Mouse (Mus musculus) heart, postnatal 10 days (tissue): Measurements from ENCODE around the gene Gcsh. TPM values are rescaled to one million over a fixed set of nuclear protein-coding genes. Genes with fewer than 3 reads are reported as not detected.
A peak's percentile ranks its signal among the peaks of the same experiment; 100 is the strongest.

Experiments used
- DNase-seq, 2 experiments: peaks; one replicate each; pipeline ENCODE4 v3.0.0; 2021
- intact Hi-C: fragments of 180-260 bp; cut with DNase I; formaldehyde crosslinking; loops from one replicate; pipeline ENCODE4 v1.15.1; 2025
- total RNA-seq, 2 experiments: library from RNA; stranded (reverse); gene quantifications; 2 replicates each; pipeline ENCODE4 v1.2.3; 2021

The Gcsh gene
- total RNA-seq, 2 experiments from 2014 or later: 37.2 to 39.5 TPM

DNA sequence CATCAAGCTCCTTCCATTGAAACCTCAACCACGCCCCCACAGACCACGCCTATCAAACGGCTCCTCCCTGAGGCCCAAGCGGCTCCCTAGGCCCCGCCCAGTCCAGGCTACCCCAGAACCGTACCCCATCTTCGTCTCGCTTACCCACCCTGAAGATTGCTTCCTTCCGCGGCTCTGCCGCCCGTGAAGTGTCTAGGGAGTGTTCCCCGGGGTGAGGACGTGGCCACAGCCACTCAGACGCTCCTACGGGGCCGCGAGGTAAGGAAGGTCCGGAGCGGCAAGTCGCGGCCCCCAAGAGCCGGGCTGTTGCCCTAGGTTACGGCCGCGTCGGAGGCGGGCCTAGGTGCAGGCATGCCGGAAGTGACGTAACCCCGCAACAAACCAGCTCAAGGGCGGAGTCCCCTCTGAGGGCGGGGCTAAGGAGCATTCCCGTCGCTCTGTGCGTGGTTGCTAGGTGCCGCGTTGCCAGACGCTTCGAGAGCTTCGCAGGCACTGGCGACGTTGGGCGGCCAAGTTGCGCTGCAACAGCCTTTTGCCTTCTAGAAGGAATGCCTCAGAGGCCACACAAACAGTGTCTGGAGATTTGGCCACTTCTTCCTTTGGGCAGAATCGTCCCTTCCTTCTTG, 14.6 kb downstream of the Gcsh start, which contains the start of gene 1700030J22Rik:
Gene 1700030J22Rik (minus strand): TSS at position 329 of the 626 bp plus-strand sequence.
- intact Hi-C loops: loop anchor here (1.0 to 2.0 kb wide), 2 partner anchors 35 to 58 kb away; partner anchors contain the start of genes Atmin, Cenpn and Cmc2
- peak; percentile 99 for DNase-seq

GRCm38 (mm10) chr8:116978052-116978451, 15.3 kb downstream of the Gcsh start:
- intact Hi-C loops: loop anchor here (2.0 kb wide), 1 partner anchor 57 kb away; the partner anchor contains the start of genes Cenpn and Cmc2

GRCm38 (mm10) chr8:116975606-116976005, 17.7 kb downstream of the Gcsh start:
- intact Hi-C loops: no loop called here
- DNase-seq: no peak

More at GRCm38 (mm10) chr8:116978052-116978451, 15.3 kb downstream of the Gcsh start:
- peak in 1 of 2 experiments; percentile 3 for DNase-seq

DNA sequence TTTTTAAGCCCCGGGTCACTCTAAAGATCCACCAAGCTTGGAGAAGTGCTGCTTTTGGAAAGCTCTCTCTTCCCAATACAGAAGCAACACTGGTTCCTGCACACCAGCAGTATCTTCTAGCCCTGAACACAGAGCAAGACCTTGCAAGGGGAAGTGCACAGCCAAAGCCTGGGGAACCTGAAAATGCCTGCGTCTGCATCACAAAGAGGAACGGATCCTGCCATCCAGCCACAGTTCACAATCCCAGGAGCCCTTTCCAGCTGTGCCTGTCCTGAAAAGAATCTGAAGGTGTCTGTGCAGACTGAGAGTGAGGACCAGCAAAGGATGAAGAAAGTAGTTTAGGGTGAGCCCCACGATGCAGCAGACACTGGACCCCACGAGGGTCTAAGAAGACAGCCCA, 18.3 kb downstream of the Gcsh start:
- peak in 1 of 2 experiments; percentile 3 for DNase-seq
- intact Hi-C loops: no loop called here

DNA sequence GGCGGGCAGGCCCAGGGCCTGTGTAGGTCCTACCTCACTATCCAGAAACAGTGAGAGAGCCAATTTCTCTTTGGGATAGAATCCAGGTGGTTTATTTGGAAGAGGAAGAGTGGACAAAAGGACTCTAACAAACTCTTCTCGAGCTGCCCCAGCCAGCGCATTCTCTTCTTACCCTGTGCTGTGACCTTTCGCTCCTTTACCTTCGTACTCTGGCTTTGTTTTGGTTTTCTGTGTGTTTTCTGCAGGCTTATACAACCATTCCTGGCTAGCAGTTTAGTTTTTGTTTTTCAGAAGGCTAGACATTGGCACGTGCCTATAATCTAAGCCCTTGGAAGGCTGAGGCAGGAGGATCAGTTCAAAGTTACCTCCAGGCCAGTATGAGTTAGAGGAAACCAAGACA, 23.8 kb downstream of the Gcsh start:
- DNase-seq: no peak
- intact Hi-C loops: no loop called here

DNA sequence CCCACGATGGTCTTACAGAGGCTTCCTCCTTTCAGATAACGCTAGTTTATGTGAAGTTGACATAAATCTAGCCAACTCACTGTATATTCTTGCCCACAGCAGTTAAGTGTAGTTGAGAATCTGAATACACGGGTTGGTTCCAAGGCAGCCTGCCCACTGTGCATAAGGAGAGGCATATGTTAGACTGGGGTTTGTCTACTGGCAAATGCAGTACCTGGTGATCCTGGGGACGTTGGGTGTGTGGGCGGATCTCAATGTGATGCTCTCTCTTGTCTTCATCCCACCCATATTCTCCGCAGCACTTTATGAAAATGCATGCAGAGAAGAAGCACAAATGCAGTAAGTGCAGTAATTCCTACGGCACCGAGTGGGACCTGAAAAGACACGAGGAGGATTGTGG, 38.9 kb downstream of the Gcsh start:
- no peak for DNase-seq
- intact Hi-C loops: no loop called here

- DNase-seq: no peak
- intact Hi-C loops: no loop called here
Observed at GRCm38 (mm10) chr8:116952428-116952827, 40.9 kb downstream of the Gcsh start.

DNA sequence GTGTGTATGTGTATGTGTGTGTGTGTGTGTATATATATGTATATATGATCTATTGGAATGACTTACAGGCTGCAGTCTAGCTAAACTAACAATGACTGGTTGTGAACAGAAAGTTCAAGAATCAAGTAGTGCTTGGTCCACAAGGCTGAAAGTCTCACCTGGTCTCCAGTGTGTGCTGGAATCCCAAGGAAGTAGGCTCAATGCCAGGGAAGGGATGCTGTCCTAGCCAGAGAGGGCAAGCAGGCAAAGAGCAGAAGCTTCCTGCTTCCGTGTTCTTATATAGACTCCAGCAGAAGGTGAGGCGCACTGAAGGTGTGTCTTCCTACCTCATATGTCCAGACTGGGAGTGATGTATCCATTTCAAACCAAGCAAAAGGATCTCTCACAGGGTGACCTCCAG, 41.6 kb downstream of the Gcsh start:
- DNase-seq: no peak
- intact Hi-C loops: no loop called here

DNA sequence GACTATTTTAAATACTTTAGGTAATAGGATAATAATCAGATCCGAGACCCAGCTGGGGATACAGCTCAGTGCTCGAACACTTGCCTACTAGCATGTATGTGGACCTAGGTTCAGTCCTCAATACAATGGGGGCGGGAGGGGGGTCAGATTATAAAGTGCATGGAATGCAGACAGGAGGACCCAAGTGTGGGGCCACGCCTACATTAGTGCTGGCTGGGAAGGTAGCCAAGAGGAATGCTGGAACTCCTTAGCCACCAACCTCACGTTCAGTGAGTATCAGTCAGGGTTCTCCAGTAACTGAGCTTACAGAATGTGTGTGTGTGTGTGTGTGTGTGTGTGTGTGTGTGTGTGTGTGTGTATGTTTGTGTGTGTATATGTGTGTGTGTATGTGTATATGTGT, 42.0 kb downstream of the Gcsh start:
- DNase-seq: peak; percentile 41 to 48
- intact Hi-C loops: no loop called here

GRCm38 (mm10) chr8:116947589-116947988, 45.7 kb downstream of the Gcsh start:
- intact Hi-C loops: loop anchor here (10.0 kb wide), 1 partner anchor 527 kb away; no protein-coding TSS in a partner anchor
- DNase-seq: peak; percentile 20 to 23

DNA sequence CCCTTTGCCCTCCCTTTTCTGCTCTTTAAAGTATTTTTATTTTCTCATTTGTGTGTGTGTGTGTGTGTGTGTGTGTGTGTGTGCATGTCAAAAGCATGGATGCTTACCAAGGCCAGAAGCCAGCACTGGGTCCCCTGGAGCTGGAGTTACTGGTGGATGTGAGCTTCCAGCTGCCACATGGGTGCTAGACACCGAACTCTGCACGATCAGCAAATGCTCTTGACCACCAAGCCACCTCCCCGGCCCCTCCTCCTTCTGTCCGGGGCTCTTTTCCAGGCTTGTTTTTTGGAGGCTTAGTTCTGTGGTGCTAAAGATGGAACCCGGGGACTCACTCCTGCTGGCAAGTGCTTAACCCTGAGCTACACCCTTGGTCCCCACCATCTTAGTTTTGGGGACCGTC, 46.5 kb downstream of the Gcsh start:
- peak; percentile 30 to 31 for DNase-seq
- intact Hi-C loops: loop anchor here (10.0 kb wide), 1 partner anchor 528 kb away; no protein-coding TSS in a partner anchor

GRCm38 (mm10) chr8:116946268-116946838, 47.0 kb downstream of the Gcsh start:
- intact Hi-C loops: loop anchor here (10.0 kb wide), 1 partner anchor 528 kb away; no protein-coding TSS in a partner anchor
- DNase-seq: peak; percentile 64 to 66

GRCm38 (mm10) chr8:116945169-116945910, 48.0 kb downstream of the Gcsh start:
- DNase-seq: peak; percentile 6 to 9
- intact Hi-C loops: loop anchor here (10.0 kb wide), 1 partner anchor 529 kb away; no protein-coding TSS in a partner anchor

GRCm38 (mm10) chr8:116944385-116944696, 49.0 kb downstream of the Gcsh start:
- DNase-seq: no peak
- intact Hi-C loops: loop anchor here (10.0 kb wide), 1 partner anchor 530 kb away; no protein-coding TSS in a partner anchor

- intact Hi-C loops: loop anchor here (1.0 to 10.0 kb wide), 2 partner anchors 36 to 531 kb away; no protein-coding TSS in a partner anchor
- peak; percentile 30 to 48 for DNase-seq
Observed at GRCm38 (mm10) chr8:116943555-116944384, 49.6 kb downstream of the Gcsh start.

DNA sequence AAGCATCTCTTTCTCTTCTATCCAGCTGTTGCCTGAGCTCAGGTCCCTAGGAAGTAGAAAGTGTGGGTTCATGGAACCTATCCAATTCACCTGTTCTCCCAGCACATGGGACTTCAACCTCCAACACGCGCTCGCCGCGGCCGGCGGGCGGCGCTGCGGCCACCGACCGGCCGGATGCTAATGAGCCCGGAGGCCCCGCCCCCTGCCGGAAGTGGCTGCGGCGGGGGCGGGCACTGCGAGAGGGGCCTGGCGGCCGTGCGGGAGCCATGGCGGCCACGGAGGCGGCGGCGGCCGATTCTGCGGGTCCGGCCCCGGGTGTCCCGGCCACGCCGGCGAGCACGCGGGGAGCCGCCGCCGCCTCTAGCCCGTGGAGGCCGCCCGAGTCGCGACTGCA, 50.2 kb downstream of the Gcsh start, which contains the start of gene Atmin:
Gene Atmin (plus strand): TSS at position 233 of the 394 bp plus-strand sequence.
- peak; percentile 89 to 91 for DNase-seq
- intact Hi-C loops: loop anchor here (1.0 to 10.0 kb wide), 2 partner anchors 36 to 532 kb away; no protein-coding TSS in a partner anchor

DNA sequence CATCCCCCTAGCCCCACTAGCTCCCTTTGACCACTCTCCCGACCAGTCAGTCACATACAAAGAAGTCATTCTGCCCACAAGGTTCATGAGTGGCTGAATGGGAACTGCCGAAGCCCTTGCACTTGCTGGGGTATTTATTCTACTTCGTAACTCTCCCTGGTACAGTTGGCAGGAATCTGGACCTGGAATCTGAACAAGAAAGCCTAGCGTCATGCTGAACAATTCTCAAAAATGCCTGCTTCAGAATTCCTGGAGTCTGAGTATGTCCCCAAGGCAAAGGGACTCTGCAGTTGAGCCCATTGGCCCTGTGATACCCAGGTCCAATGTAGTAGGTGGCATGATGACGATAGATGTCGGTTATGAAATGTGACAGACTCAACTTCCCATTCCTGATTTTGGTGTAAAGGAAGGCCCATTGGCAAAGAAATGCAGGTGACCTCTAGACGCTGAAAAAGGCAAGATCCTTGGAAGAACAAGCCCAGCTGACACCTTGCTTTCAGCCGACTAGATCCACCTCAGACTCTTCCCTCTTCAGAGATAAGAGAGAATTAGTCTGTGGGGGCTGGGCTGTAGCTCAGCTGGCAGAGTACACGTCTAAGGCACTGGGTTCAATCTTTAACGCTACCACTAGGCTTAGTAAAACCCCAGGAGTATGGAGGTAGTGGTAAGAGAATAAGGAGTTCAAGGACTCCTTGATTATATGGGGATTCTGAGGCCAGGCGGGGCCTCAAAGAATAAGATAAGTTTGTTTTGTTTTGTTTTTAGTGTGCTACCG, 50.9 kb downstream of the Gcsh start:
- intact Hi-C loops: loop anchor here (1.0 to 10.0 kb wide), 2 partner anchors 37 to 532 kb away; no protein-coding TSS in a partner anchor

DNA sequence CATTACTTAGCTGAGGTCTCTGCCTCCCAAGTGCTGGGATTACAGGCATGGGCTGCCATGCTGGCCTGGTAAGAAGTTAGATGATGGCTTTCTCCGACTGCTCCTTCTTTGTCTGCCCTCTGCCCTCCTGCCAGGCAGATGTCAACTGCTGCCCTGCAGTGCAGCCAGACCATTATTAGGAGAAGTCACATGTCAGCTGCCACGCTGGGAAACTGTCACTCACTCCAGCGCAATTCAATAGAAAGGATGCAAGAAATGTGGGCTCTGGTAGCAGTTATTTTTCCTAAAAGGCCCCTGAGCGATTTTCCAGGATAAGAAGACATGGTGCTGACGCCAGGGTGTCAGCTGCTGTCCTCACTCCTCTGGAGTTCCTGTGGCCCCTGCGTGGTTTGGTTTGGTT, 57.8 kb downstream of the Gcsh start:
- intact Hi-C loops: no loop called here
- DNase-seq: no peak

More for the DNA sequence above, 50.9 kb downstream of the Gcsh start:
- DNase-seq: no peak

DNA sequence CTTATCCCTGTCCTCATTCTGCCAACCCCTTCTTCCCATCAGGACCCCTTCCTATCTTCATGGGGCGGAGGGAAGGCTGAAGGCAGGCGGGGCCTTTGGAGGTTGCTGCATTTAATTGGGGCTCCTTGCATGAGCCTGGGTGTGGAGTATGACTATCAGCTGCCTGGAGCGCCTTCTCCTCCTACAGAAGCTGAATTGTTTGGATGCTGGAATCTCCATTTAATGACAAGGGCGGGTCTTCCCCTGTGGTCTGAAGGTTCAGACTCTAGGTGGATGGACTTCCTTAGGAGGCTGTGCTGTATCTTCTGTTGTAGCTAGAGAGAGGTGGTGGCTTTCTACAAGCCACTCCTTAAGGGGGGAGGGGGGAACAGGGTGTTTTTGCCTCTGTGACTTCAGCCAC, 58.4 kb downstream of the Gcsh start:
- intact Hi-C loops: no loop called here
- DNase-seq: no peak
